Mouse (Mus musculus): ENCODE results near the gene Gm29666. TPM values are rescaled to one million over a fixed set of nuclear protein-coding genes. Genes with fewer than 3 reads are reported as not detected.

Gene Gm29666
- polyA plus RNA-seq (2015; fragmentation: Nextera tagmentation; extraction: Ambion mirVana), result 0.62 TPM in 2 replicates

DNA sequence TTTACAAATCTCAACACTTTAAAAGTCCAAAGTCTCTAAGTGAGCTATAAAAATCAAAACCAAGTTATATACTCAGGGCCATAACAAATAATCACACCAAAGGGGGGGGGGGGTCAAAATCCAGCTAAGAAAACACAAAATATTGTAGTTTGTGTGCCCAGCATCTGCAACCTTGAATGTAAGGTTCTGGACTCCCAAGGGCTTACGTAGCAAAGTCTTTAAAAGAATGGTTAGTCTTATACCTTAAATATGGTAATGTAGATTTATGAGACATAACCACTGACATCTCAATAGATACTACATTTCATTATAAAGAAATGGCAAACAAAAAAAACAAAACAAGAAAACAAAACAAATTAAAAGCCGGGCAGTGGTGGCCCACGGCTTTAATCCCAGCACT lies at the start of gene Gm29666:
Gene Gm29666 (minus strand): TSS at position 101 of the 400 bp plus-strand sequence.
- H3K36me3 ChIP-seq (ENCODE audit: control insufficient read depth, insufficient read depth, low read length), result no peaks in the 10 kb centered on the region
- no peak within 1 kb of the TSS for H3K4me3 ChIP-seq (ENCODE audit: low read length)
- peaks cover 5% of the 10 kb centered on the region for H3K4me1 ChIP-seq (ENCODE audit: control insufficient read depth, insufficient read depth, low read length)
- H3K9ac ChIP-seq (ENCODE audit: low read depth, low read length), result no peak within 1 kb of the TSS
- H3K27ac ChIP-seq (ENCODE audit: low read length), result no peak within 1 kb of the TSS
- no peak for ATAC-seq
- no peaks in the 10 kb centered on the region for H3K9me3 ChIP-seq (ENCODE audit: control insufficient read depth, low read length)
- H3K27me3 ChIP-seq (replicated peaks; ENCODE audit: control insufficient read depth, insufficient read depth, low read length), result no peaks in the 10 kb centered on the region
- H3K4me2 ChIP-seq (ENCODE audit: low read depth, low read length), result no peak within 1 kb of the TSS
- 91% methylated on average over 3 of the region's 3 CpGs for WGBS

DNA sequence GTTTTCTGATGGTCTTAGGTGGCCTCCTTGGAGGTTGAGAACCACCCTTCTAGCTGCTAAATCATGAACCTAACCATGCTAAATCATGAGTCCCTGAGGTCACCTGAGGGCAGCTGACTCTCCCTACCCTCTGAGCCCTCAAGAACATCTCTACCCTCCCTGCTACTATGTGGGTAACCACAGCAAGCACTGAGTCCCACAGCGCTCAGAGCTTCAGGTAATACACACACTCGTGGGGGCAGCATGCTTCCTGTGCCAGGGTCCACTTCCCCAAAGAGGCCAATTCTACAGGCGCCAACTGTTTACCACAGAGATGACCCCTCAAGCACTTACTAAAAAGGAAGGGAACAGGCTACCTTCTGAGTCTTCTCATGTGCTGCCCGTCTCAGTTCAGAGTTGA lies 48.7 kb upstream of the Gm29666 start:
- H3K27me3 ChIP-seq (replicated peaks; ENCODE audit: control insufficient read depth, insufficient read depth, low read length), result no peaks in the 10 kb centered on the region
- 85% methylated on average over 4 of the region's 4 CpGs for WGBS
- no peak for ATAC-seq
- no peak overlapping the region for H3K4me3 ChIP-seq (ENCODE audit: low read length)
- no peaks in the 10 kb centered on the region for H3K36me3 ChIP-seq (ENCODE audit: control insufficient read depth, insufficient read depth, low read length)
- H3K9me3 ChIP-seq (ENCODE audit: control insufficient read depth, low read length), result no peaks in the 10 kb centered on the region
- H3K9ac ChIP-seq (ENCODE audit: low read depth, low read length), result no peak overlapping the region
- no peak overlapping the region for H3K4me2 ChIP-seq (ENCODE audit: low read depth, low read length)
- no peak overlapping the region for H3K27ac ChIP-seq (ENCODE audit: low read length)
- peaks cover 4% of the 10 kb centered on the region for H3K4me1 ChIP-seq (ENCODE audit: control insufficient read depth, insufficient read depth, low read length)

DNA sequence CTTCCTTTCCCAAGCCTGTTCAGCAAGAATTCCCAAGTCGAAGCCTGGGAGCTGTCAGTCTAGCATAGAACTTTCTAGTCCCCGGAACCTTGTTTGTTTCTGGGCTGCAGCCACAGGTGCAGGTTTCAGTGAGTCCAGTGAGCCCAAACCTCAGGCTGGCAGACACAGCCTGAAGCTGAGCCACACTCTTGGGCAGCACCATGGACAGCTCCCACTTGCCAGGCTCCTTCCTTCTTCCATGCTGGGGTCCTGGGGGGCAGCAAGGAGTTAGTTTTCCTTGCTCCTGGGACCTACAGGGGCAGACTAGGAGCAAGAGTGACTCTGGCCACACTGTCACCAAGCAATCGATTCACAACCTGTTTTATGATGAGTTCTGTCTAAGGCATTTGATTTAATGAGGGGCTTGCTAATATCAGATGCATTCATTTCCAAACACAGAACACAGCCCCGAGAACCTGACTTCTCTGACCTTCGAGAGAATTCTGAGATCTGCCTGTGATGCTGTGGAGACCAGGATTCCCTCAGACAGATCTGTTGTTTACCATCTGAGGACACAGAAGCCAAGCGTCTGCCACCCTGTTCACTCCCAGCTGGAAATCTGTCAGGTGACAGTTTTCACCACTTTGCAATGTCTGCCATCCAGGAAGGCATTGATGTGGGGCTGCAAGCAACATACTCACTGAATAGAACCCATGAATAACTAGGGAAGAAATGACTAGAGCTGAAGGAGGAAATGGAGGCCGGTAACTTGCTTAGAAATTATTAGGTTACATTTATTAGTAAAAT lies 45.9 kb upstream of the Gm29666 start:
- WGBS, result 53% methylated on average over 7 of the region's 7 CpGs
- ATAC-seq, result no peak
- Histone ChIP-seq H3K9me3 (ENCODE audit: control insufficient read depth, low read length) (no peaks in the 10 kb centered on the region), H3K36me3 (ENCODE audit: control insufficient read depth, insufficient read depth, low read length) (no peaks in the 10 kb centered on the region), H3K9ac (ENCODE audit: low read depth, low read length) (no peak overlapping the region), H3K4me1 (ENCODE audit: control insufficient read depth, insufficient read depth, low read length) (peaks cover under 1% of the 10 kb centered on the region; the same call in 1 of the 2 replicates), H3K27ac (ENCODE audit: low read length) (no peak overlapping the region), H3K27me3 (replicated peaks; ENCODE audit: control insufficient read depth, insufficient read depth, low read length) (no peaks in the 10 kb centered on the region), H3K4me2 (ENCODE audit: low read depth, low read length) (no peak overlapping the region), H3K4me3 (ENCODE audit: low read length) (no peak overlapping the region)

DNA sequence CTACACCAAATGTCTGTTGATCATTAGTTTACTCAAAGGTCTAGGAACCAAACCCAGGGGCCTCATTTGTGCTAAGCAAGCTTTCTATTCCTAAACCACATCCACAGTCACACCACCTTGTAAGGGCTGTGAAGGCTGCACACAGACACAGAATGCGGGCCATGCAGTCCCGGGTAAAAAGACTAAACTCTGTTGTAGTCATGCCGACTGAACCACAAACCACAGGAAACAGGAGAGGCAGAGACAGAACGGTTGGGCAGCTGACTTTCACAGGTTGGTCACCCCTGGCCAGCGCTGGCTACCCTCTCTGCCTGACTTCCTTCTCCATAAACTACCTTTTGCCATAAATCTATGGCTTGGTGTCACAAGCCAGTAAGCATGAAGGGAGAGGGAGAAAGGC lies 44.9 kb upstream of the Gm29666 start:
- Histone ChIP-seq H3K27me3 (replicated peaks; ENCODE audit: control insufficient read depth, insufficient read depth, low read length) (no peaks in the 10 kb centered on the region), H3K27ac (ENCODE audit: low read length) (no peak overlapping the region), H3K4me1 (ENCODE audit: control insufficient read depth, insufficient read depth, low read length) (peaks cover 3% of the 10 kb centered on the region; the same call in 1 of the 2 replicates), H3K9ac (ENCODE audit: low read depth, low read length) (no peak overlapping the region), H3K9me3 (ENCODE audit: control insufficient read depth, low read length) (no peaks in the 10 kb centered on the region), H3K36me3 (ENCODE audit: control insufficient read depth, insufficient read depth, low read length) (no peaks in the 10 kb centered on the region), H3K4me2 (ENCODE audit: low read depth, low read length) (no peak overlapping the region), H3K4me3 (ENCODE audit: low read length) (no peak overlapping the region)
- 78% methylated on average over 5 of the region's 5 CpGs for WGBS
- ATAC-seq, result no peak

DNA sequence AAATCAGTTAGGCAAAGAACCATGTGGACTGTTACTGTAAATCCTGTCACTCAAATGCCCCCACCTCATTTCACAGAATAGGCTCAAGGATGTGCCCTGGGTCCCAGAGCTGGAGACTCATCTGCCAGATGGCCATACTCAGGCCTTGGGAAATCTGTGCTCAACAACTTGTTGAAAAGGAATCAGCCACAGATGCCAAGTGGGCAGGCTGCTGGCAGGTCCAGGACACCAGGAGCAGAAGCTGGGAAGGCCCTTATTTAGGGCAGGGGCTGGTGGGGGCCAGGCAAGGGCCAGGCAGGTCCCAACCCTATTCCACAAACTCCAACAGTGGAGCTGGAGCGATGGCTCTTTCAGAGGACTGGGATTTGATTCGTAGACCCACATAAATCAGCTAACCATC lies 42.7 kb upstream of the Gm29666 start:
- WGBS, result 88% methylated on average over 2 of the region's 2 CpGs
- Histone ChIP-seq H3K4me3 (ENCODE audit: low read length) (no peak overlapping the region), H3K27ac (ENCODE audit: low read length) (no peak overlapping the region), H3K9me3 (ENCODE audit: control insufficient read depth, low read length) (no peaks in the 10 kb centered on the region), H3K4me1 (ENCODE audit: control insufficient read depth, insufficient read depth, low read length) (peaks cover 3% of the 10 kb centered on the region; the same call in 1 of the 2 replicates), H3K27me3 (replicated peaks; ENCODE audit: control insufficient read depth, insufficient read depth, low read length) (no peaks in the 10 kb centered on the region), H3K4me2 (ENCODE audit: low read depth, low read length) (no peak overlapping the region), H3K36me3 (ENCODE audit: control insufficient read depth, insufficient read depth, low read length) (no peaks in the 10 kb centered on the region), H3K9ac (ENCODE audit: low read depth, low read length) (no peak overlapping the region)
- ATAC-seq, result no peak

DNA sequence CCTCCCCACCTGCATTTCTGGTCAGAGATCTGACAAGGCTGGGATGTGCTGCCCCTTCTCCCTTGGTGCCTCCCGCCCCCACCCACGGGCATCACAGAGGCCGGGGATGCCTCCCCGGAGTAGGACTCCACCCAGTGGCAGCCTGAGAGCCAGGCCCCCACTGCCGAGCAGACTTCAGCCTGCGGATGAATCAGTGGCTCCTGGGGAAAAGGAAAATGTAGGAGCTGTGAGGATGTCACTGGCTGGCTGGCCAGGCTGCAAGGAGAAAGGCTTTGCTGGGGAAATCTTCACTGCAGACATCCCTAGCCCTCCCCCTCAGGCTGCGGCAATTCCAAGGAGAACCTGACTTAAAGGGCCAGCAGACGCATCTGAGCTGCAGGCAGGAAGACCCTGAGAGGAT lies 40.9 kb upstream of the Gm29666 start:
- Histone ChIP-seq H3K4me3 (ENCODE audit: low read length) (no peak overlapping the region), H3K4me2 (ENCODE audit: low read depth, low read length) (no peak overlapping the region), H3K36me3 (ENCODE audit: control insufficient read depth, insufficient read depth, low read length) (no peaks in the 10 kb centered on the region), H3K4me1 (ENCODE audit: control insufficient read depth, insufficient read depth, low read length) (peaks cover 3% of the 10 kb centered on the region; the same call in 1 of the 2 replicates), H3K9me3 (ENCODE audit: control insufficient read depth, low read length) (no peaks in the 10 kb centered on the region), H3K27ac (ENCODE audit: low read length) (no peak overlapping the region), H3K9ac (ENCODE audit: low read depth, low read length) (no peak overlapping the region), H3K27me3 (replicated peaks; ENCODE audit: control insufficient read depth, insufficient read depth, low read length) (no peaks in the 10 kb centered on the region)
- no peak for ATAC-seq
- WGBS, result 42% methylated on average over 8 of the region's 8 CpGs

DNA sequence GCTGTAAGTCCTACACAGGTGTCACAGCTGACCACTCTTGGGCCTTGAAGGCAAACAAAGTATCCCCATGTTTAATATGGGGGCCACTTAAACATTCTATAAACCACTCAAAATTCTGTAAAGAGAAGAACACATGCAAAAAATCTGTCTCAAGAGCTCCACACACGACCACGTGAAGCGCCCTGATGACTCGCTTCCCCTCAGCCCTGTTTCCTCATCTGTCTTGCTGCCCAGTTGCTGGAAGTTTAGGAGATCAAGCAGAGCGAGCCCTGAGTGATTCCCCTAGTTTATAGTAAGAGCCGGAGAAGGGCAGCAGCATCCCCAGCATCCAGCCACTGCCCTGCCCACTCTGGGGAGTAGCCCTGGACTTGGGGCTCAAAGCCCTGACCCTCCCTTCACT lies 40.1 kb upstream of the Gm29666 start:
- no peak overlapping the region for H3K9ac ChIP-seq (ENCODE audit: low read depth, low read length)
- no peaks in the 10 kb centered on the region for H3K27me3 ChIP-seq (replicated peaks; ENCODE audit: control insufficient read depth, insufficient read depth, low read length)
- H3K9me3 ChIP-seq (ENCODE audit: control insufficient read depth, low read length), result no peaks in the 10 kb centered on the region
- no peaks in the 10 kb centered on the region for H3K36me3 ChIP-seq (ENCODE audit: control insufficient read depth, insufficient read depth, low read length)
- H3K4me1 ChIP-seq (ENCODE audit: control insufficient read depth, insufficient read depth, low read length), result peaks cover 3% of the 10 kb centered on the region; the same call in 1 of the 2 replicates
- 75% methylated on average over 6 of the region's 6 CpGs for WGBS
- no peak for ATAC-seq
- H3K27ac ChIP-seq (ENCODE audit: low read length), result no peak overlapping the region
- H3K4me2 ChIP-seq (ENCODE audit: low read depth, low read length), result no peak overlapping the region
- H3K4me3 ChIP-seq (ENCODE audit: low read length), result no peak overlapping the region

DNA sequence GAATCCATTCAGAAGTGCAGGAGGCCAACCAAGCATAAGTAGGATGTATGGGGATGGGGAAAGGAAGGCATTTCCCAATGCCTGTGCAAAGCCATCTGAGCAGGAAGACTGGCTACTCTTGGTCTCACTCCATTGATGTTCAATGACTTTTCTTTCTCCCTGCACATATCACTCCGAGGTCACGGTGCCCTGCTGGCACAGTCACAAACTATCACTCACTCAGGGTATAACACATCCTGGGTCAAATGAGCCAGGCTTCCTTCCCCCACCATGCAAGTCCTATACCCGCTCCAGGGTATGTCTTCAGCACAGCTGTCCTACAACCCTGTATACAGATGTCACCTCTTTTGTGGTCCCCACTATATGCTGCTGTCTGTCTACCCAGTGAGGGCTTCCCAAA lies 38.5 kb upstream of the Gm29666 start:
- no peak overlapping the region for H3K27ac ChIP-seq (ENCODE audit: low read length)
- H3K36me3 ChIP-seq (ENCODE audit: control insufficient read depth, insufficient read depth, low read length), result peaks cover 3% of the 10 kb centered on the region; the same call in 1 of the 2 replicates
- H3K4me2 ChIP-seq (ENCODE audit: low read depth, low read length), result no peak overlapping the region
- H3K9me3 ChIP-seq (ENCODE audit: control insufficient read depth, low read length), result no peaks in the 10 kb centered on the region
- H3K4me3 ChIP-seq (ENCODE audit: low read length), result no peak overlapping the region
- no peak overlapping the region for H3K9ac ChIP-seq (ENCODE audit: low read depth, low read length)
- no peaks in the 10 kb centered on the region for H3K27me3 ChIP-seq (replicated peaks; ENCODE audit: control insufficient read depth, insufficient read depth, low read length)
- no peak for ATAC-seq
- peaks cover 3% of the 10 kb centered on the region; the same call in 1 of the 2 replicates for H3K4me1 ChIP-seq (ENCODE audit: control insufficient read depth, insufficient read depth, low read length)
- WGBS, result 96% methylated on average over 3 of the region's 3 CpGs

DNA sequence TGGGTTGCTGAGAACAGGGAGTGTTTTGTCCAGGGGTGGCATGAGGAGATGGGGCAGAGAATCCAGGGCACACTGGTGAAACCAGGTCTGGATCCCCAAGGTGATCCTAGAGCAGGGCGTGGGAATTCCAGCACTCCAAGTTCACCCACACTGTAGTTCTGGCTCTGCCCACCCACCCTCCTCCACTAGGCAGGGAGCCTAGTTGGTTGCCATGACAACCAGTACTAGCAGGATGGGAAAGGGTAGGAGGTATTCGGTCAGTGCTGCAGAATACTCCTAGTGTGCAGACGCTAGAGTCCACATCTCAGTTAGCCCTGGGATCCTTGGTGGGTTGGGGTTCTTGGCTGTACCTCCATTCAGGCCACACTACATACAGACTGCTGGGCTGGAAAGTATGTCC lies 38.0 kb upstream of the Gm29666 start:
- peaks cover 5% of the 10 kb centered on the region; the same call in 1 of the 2 replicates for H3K36me3 ChIP-seq (ENCODE audit: control insufficient read depth, insufficient read depth, low read length)
- no peaks in the 10 kb centered on the region for H3K9me3 ChIP-seq (ENCODE audit: control insufficient read depth, low read length)
- 30% methylated on average over 3 of the region's 3 CpGs for WGBS
- no peak overlapping the region for H3K9ac ChIP-seq (ENCODE audit: low read depth, low read length)
- ATAC-seq, result no peak
- H3K4me3 ChIP-seq (ENCODE audit: low read length), result no peak overlapping the region
- no peak overlapping the region for H3K4me2 ChIP-seq (ENCODE audit: low read depth, low read length)
- H3K4me1 ChIP-seq (ENCODE audit: control insufficient read depth, insufficient read depth, low read length), result peaks cover 3% of the 10 kb centered on the region; the same call in 1 of the 2 replicates
- no peak overlapping the region for H3K27ac ChIP-seq (ENCODE audit: low read length)
- H3K27me3 ChIP-seq (replicated peaks; ENCODE audit: control insufficient read depth, insufficient read depth, low read length), result no peaks in the 10 kb centered on the region
